Mouse (Mus musculus): Measurements from ENCODE around the gene Sfxn5. TPM values are rescaled to one million over a fixed set of nuclear protein-coding genes. Genes with fewer than 3 reads are reported as not detected.

Gene Sfxn5
- total RNA-seq, 4 experiments from 2014 or later, result 4.2 to 6.0 (median 5.5) TPM

GRCm38 (mm10) chr6:85193381-85194318, 139.6 kb downstream of the Sfxn5 start:
- DNase-seq (ENCODE audit: low spot score in 2 of 2), result no peak

- DNase-seq (ENCODE audit: low spot score in 2 of 2), result no peak
Measured at GRCm38 (mm10) chr6:85191751-85192440, 141.3 kb downstream of the Sfxn5 start.

DNA sequence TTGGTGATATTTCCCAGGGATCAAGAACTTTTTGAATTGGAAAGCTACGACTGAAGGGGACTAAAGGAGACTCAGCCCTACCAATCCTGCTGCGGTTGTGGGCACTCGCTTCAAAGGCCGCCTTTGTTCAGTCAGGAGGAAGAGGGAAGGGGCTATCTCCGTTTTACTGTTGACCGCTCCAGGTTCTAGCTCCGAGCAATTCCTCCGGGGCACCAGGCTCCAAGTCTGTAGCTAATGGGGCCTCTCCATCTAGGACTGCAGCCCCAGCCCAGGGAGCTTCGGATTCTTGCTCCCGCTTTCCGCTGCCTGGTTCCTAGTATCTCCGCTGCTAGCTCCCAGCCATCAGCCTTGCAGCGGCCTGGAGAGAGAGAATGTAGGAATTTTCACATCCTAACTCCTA, 142.6 kb downstream of the Sfxn5 start:
- no peak for DNase-seq (ENCODE audit: low spot score in 2 of 2)

DNA sequence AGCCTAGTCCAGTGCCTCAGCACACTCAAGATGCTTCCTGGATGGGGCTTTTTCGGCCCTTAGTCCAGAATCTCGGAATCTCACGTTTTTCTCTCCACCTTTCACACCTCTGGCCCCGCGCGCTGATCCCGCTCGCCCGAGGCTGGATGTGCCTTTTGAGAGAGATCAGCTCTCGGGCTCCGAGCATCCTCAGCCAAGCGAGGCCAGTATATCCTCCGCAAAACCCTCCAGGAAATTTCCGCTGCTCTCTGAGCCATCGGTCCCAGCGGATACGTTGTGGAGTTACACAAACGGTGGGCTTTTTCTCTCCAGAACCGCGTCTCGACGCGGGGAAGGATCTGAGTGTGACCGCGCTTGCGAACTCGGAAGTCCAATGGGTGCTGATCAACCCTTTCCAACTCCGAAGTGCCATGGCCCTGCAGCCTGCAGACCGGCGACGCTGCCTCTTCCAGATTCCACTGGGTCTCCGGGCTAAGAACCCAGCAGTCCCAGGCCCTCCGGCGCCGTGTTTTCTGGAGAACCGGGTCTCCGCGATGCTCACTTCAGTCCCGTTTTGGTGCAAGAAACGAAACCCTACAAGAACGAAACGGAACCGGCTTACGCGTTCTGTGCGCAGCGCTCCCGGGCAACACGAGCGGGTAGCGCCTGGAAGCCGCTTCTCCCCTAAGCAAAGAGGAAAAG, 143.2 kb downstream of the Sfxn5 start:
- no peak for DNase-seq (ENCODE audit: low spot score in 2 of 2)

- DNase-seq (ENCODE audit: low spot score in 2 of 2), result no peak
Measured at GRCm38 (mm10) chr6:85189361-85189760, 143.9 kb downstream of the Sfxn5 start.

DNA sequence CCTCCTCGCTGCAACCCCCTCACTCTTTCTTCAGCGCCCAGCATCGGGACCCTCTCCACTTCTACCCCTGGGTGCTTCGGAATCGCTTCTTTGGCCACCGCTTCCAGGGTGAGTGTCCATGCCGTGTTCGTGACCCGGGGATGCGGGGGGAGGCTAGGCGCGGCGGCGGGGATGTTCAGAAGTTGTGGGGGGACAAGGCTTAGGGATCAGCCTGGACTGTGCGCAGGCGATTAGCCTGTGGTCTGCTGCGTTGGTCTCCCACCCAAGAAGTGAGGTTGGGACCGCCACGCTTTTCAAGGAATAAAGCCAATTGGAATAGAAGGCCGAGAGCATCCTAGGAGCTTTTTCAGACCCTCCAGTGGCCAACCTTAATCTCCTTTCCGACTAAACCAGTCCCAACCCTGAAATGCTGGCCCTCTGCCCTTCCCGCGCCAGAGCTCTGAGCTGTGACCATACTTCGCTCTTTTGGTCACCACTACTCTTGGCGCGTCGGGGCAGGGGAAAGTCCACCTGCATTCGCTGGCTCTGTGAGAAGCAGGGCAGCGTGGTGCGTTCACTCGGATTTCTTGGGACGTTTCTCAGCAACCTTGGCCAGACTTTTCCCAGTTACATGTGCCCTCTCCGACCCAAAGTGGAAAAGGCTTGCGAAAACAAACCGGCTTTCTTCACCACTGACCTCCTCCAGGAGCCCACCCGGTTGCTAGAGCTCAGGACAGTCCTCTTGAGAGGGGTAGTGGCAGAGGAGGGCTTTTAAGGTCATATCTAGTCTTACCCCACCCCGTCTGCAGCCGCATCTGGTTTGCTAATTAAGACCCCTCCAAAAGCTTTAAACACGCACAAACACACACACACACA, 144.7 kb downstream of the Sfxn5 start:
- no peak for DNase-seq (ENCODE audit: low spot score in 2 of 2)

GRCm38 (mm10) chr6:85187340-85188211, 145.6 kb downstream of the Sfxn5 start, which contains the start of gene Emx1:
TSS of gene Emx1 (plus strand) at chr6:85187438.
- DNase-seq (ENCODE audit: low spot score in 2 of 2), result no peak

DNA sequence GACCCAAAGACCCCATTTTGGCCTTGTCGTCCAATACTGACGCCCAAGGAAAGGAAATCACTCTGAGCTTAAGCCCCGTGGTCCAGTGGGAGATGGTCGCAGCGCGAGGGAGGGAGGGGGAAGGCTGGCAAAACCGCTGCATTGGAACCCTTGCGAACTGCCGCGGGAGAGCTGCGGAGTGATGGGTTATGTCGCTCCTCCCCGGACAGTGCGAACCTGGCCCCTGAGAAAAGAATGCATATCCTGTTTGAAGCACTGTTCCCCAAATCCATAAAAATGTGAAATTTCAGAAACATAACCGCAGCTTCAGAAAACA, 146.5 kb downstream of the Sfxn5 start:
- DNase-seq (ENCODE audit: low spot score in 2 of 2), result no peak

DNA sequence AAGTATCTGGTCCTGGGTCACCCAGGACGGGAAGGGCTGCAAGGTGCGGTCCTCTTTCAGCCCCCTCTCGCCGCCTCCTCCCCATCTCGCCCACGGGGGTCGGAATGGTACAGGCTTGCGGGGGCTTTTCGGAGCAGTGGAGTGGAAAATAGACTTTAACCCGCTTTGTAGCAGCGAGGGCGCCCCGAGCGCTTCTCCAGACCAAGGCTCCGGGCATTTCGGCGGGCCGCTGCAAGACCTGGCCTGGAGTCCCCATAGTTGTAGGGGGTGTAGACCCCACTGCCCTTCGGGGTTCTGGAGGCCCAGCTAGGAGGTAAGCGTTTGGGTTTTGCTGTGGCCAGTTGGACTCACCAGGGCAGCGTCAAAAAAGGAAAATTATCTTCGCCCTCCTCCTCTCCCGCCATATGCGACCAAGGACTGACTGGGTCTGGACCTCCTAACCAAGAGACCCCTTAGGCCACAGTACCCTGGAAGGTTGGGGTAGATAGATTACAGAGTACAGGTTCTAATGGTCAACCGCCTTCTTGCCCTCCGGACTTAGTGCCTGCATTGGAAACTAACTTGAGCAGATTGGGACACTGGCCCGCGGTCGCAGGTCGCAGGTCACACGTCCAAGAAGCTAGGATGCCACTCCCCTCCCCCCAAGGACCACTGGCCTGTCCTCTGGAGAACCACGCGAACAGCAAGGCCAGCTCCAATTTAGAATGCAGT, 147.0 kb downstream of the Sfxn5 start:
- DNase-seq (ENCODE audit: low spot score in 2 of 2), result no peak

- no peak for DNase-seq (ENCODE audit: low spot score in 2 of 2)
Measured at GRCm38 (mm10) chr6:85183951-85184350, 149.3 kb downstream of the Sfxn5 start.

DNA sequence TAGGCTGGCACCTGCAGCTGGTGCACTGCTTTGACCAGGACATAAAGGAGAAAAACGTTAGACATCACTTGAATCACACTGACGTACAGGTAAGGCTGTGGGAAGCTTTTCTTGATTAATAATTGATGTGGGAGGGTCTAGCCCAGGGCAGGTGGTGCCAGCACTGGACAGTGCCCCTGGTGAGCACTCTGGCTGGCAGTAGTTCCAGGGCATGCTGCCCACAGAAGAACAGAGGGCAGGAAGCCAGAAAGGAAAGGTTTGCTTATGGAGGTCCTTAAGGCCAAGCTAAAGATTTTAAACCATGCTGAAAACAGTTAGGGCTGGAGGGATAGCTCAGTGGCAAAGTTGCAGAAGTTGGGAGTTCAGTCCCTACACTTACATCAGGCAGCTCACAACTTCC, 153.2 kb downstream of the Sfxn5 start:
- no peak for DNase-seq (ENCODE audit: low spot score in 2 of 2)

- DNase-seq (ENCODE audit: low spot score in 2 of 2), result no peak
Measured at GRCm38 (mm10) chr6:85179569-85179968, 153.7 kb downstream of the Sfxn5 start.

DNA sequence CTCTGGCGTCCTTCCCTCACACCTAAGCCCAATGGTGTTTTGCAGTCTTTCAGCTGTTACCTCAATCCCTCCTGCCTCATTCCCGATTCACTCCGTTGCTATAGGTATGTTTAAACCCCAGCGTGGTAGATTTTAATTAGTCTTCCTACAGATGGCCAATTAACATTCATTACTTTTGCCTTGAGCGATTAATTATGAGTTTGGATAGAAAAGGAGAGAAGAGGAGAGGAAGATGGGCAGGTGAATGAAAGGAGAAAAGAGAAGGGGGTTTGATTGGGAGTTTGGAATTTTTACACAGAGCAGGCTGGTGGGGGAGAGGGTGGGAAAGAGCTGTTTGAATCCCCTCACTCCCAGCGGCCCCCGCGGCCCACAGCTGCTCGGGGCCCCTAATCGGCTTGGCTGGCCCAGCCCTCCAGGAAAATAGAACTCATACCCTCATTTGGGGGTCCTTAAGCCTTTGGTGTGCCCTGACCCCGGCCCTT, 167.7 kb downstream of the Sfxn5 start:
- DNase-seq (ENCODE audit: low spot score in 2 of 2), result no peak

Small RNAs within 50 kb of the gene (microRNA-seq; reads per million reads assigned to microRNA genes)
- not detected for gene Mir705

Other genes starting within 250 kb of the Sfxn5 start
- 10 to 100 TPM; 49.3 to 59.9 (median 58.7) TPM for gene Spr, start 195.7 kb downstream of the Sfxn5 start, total RNA-seq (2022)
- not detected for gene Emx1, start 146.0 kb downstream of the Sfxn5 start, total RNA-seq (2022)
- 10 to 100 TPM; 23.8 to 35.6 (median 30.0) TPM for gene Rab11fip5, start 41.2 kb upstream of the Sfxn5 start, total RNA-seq (2022)
- gene Noto, start 90.5 kb upstream of the Sfxn5 start, total RNA-seq (2022), result not detected
- 1 to 10 TPM; 8.4 to 9.6 (median 8.4) TPM for gene Smyd5, start 98.6 kb upstream of the Sfxn5 start, total RNA-seq (2022)
- 100 to 1,000 TPM; 139 to 146 (median 144) TPM for gene Cct7, start 118.1 kb upstream of the Sfxn5 start, total RNA-seq (2022)
- 10 to 100 TPM; 14.5 to 17.2 (median 16.6) TPM for gene Pradc1, start 118.5 kb upstream of the Sfxn5 start, total RNA-seq (2022)
- not detected for gene Fbxo41, start 169.6 kb upstream of the Sfxn5 start, total RNA-seq (2022)
- gene Egr4, start 180.2 kb upstream of the Sfxn5 start, total RNA-seq (2022), result not detected

Measured in gastrocnemius, adult 8-10 months (tissue).